Mouse (Mus musculus): Measurements from ENCODE around the gene Fam171a2. TPM values are rescaled to one million over a fixed set of nuclear protein-coding genes. Genes with fewer than 3 reads are reported as not detected.

The Fam171a2 gene
- polyA plus RNA-seq, 1 experiment from 2014 or later, result 10.7 TPM

Small RNAs within 50 kb of the gene (microRNA-seq; reads per million reads assigned to microRNA genes)
- not detected for gene Mir6930

Other genes starting within 250 kb of the Fam171a2 start
- 58.1 and 64.3 TPM in 2 replicates for gene Hdac5, start 217.5 kb downstream of the Fam171a2 start, polyA plus RNA-seq (2016; fragmentation: Nextera tagmentation; extraction: Ambion mirVana)
- gene BC030867, start 198.8 kb downstream of the Fam171a2 start, polyA plus RNA-seq (2016; fragmentation: Nextera tagmentation; extraction: Ambion mirVana), result 21.7 and 23.5 TPM in 2 replicates
- 0.16 and 0.19 TPM in 2 replicates for gene Asb16, start 178.9 kb downstream of the Fam171a2 start, polyA plus RNA-seq (2016; fragmentation: Nextera tagmentation; extraction: Ambion mirVana)
- 47.4 and 48.9 TPM in 2 replicates for gene Tmub2, start 162.8 kb downstream of the Fam171a2 start, polyA plus RNA-seq (2016; fragmentation: Nextera tagmentation; extraction: Ambion mirVana)
- 22.3 and 22.9 TPM in 2 replicates for gene Atxn7l3, start 151.1 kb downstream of the Fam171a2 start, polyA plus RNA-seq (2016; fragmentation: Nextera tagmentation; extraction: Ambion mirVana)
- 101 TPM in 2 replicates for gene Ubtf, start 127.9 kb downstream of the Fam171a2 start, polyA plus RNA-seq (2016; fragmentation: Nextera tagmentation; extraction: Ambion mirVana)
- gene Slc4a1, start 81.5 kb downstream of the Fam171a2 start, polyA plus RNA-seq (2016; fragmentation: Nextera tagmentation; extraction: Ambion mirVana), result 22.6 and 25.0 TPM in 2 replicates
- gene Rundc3a, start 54.3 kb downstream of the Fam171a2 start, polyA plus RNA-seq (2016; fragmentation: Nextera tagmentation; extraction: Ambion mirVana), result 1.7 and 2.3 TPM in 2 replicates
- 164 and 174 TPM in 2 replicates for gene Slc25a39, start 39.7 kb downstream of the Fam171a2 start, polyA plus RNA-seq (2016; fragmentation: Nextera tagmentation; extraction: Ambion mirVana)
- gene Grn, start 17.4 kb downstream of the Fam171a2 start, polyA plus RNA-seq (2016; fragmentation: Nextera tagmentation; extraction: Ambion mirVana), result 101 and 106 TPM in 2 replicates
- gene Itga2b, start 22.4 kb upstream of the Fam171a2 start, polyA plus RNA-seq (2016; fragmentation: Nextera tagmentation; extraction: Ambion mirVana), result 6.9 and 7.0 TPM in 2 replicates
- 66.5 and 77.6 TPM in 2 replicates for gene Gpatch8, start 108.7 kb upstream of the Fam171a2 start, polyA plus RNA-seq (2016; fragmentation: Nextera tagmentation; extraction: Ambion mirVana)
- gene Gm11627, start 131.8 kb upstream of the Fam171a2 start, polyA plus RNA-seq (2016; fragmentation: Nextera tagmentation; extraction: Ambion mirVana), result 5.3 and 7.4 TPM in 2 replicates
- 77.9 and 82.7 TPM in 2 replicates for gene Fzd2, start 156.7 kb upstream of the Fam171a2 start, polyA plus RNA-seq (2016; fragmentation: Nextera tagmentation; extraction: Ambion mirVana)
- gene Meioc, start 216.0 kb upstream of the Fam171a2 start, polyA plus RNA-seq (2016; fragmentation: Nextera tagmentation; extraction: Ambion mirVana), result 0.98 and 1.3 TPM in 2 replicates